In the genomic region with DNA sequence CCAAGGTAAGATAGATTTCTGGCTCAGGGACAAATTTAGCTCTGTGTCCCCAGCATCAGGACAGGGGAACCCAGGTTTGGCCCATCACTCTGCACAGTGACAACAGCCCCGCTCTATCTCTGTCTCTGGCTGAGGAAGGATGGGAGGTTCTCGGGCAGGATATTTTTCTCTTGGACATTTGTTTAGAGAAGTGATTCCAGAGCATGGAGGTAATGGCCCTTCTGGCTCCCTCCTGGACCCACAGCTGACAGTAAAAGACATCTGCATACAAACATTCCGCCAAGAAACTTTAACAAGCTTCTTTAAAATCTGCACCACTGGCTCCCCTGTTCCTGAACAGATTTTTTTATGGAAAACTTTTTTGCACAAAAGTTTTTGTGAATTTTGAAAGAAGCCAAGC, we compare ENCODE assay signal across 15 mouse cellular contexts.
A peak's percentile ranks its signal among the peaks of the same experiment; 100 is the strongest.
DNase-seq lines count a peak whose midpoint lies in the region; ATAC-seq and TF ChIP-seq lines count a peak whose summit lies in the region.
"Had no signal": no experiment of that assay in that cellular context is flagged by ENCODE, and none has a peak within 500 bp of the region (broad histone marks: within the 10 kb centered on the region; RNA-seq: fewer than 3 reads in every experiment).

No protein-coding gene starts in this region.

- no peaks in the 10 kb centered on the region for H3K27me3 ChIP-seq in stomach, postnatal 0 days (ENCODE audit: control insufficient read depth, insufficient read depth, low read length)
- H3K27me3 ChIP-seq: embryonic facial prominence, embryonic 15.5 days; forebrain, embryonic 13.5 days had no signal

- TF ChIP-seq CTCF in stomach, postnatal 0 days (IDR thresholded peaks at IDR 0.05; ENCODE audit: low read depth): no peak

- H3K27ac ChIP-seq in stomach, postnatal 0 days (replicated peaks): peak overlapping the region; percentile 80
- H3K27ac ChIP-seq: embryonic facial prominence, embryonic 15.5 days; forebrain, embryonic 13.5 days; hindbrain, embryonic 14.5 days had no signal

- 0 out of 2 replicates have a peak, but pooled peaks cover 2% of the 10 kb centered on the region for H3K4me1 ChIP-seq in stomach, postnatal 0 days (replicated peaks; ENCODE audit: control insufficient read depth, insufficient read depth)

- no peak for TF ChIP-seq EP300 in stomach, postnatal 0 days (optimal IDR thresholded peaks at IDR 0.05)

- peak; percentile 63 for ATAC-seq in stomach, postnatal 0 days (ENCODE audit: low FRiP score, low TSS enrichment)
- ATAC-seq: forebrain, embryonic 13.5 days had no signal

- H3K4me2 ChIP-seq in stomach, postnatal 0 days (replicated peaks; ENCODE audit: low read depth): no peak overlapping the region
- H3K4me2 ChIP-seq: embryonic facial prominence, embryonic 15.5 days; forebrain, embryonic 13.5 days; hindbrain, embryonic 14.5 days; midbrain, embryonic 11.5 days had no signal

- WGBS in stomach, postnatal 0 days: 40% methylated on average over 3 of the region's 3 CpGs

- no peak overlapping the region for H3K9ac ChIP-seq in stomach, postnatal 0 days (ENCODE audit: low read length)
- H3K9ac ChIP-seq: embryonic facial prominence, embryonic 15.5 days; forebrain, embryonic 13.5 days; hindbrain, embryonic 14.5 days had no signal

- DNase-seq in gastrocnemius, adult 18-20 months (ENCODE audit: low spot score): peak; percentile 44
- DNase-seq in gastrocnemius, postnatal 4 days (ENCODE audit: low spot score in 2 of 2): no peak
- peak; percentile 42 to 67 for DNase-seq in lung, adult 18-20 months
- DNase-seq in lung, postnatal 4 days: no peak
- DNase-seq in lung, postnatal 10 days: peak; percentile 45
- no peak for DNase-seq in stomach, postnatal 0 days (ENCODE audit: low spot score)
- DNase-seq in spleen, adult 12 weeks (ENCODE audit: low spot score): no peak
- no peak for DNase-seq in right cerebral cortex, postnatal 10 days (ENCODE audit: low spot score in 2 of 2)
- DNase-seq: cerebellum, adult 9-11 months; kidney, adult 8-10 months; kidney, postnatal 36 days had no signal

- H3K36me3 ChIP-seq in stomach, postnatal 0 days (ENCODE audit: control insufficient read depth, insufficient read depth, low read length): no peaks in the 10 kb centered on the region

- H3K9me3 ChIP-seq in stomach, postnatal 0 days (ENCODE audit: control insufficient read depth, low read length): no peaks in the 10 kb centered on the region
- H3K9me3 ChIP-seq: embryonic facial prominence, embryonic 15.5 days; forebrain, embryonic 13.5 days had no signal

- H3K4me3 ChIP-seq in stomach, postnatal 0 days (ENCODE audit: low read depth, low read length): no peak overlapping the region
- H3K4me3 ChIP-seq: embryonic facial prominence, embryonic 15.5 days; forebrain, embryonic 13.5 days had no signal

Comparison
In these comparisons a context has a peak if more than half of its experiments do, and no peak if none do; other contexts are left out.
1. DNase-seq: peak in gastrocnemius, adult 18-20 months (single experiment), lung, adult 18-20 months (2 of 2) and lung, postnatal 10 days (single experiment); none in gastrocnemius, postnatal 4 days (0 of 2), lung, postnatal 4 days (0 of 2), stomach, postnatal 0 days (single experiment), spleen, adult 12 weeks (single experiment) and right cerebral cortex, postnatal 10 days (0 of 2).